Comparison of ENCODE assay signal across 8 mouse cellular contexts in the genomic region with DNA sequence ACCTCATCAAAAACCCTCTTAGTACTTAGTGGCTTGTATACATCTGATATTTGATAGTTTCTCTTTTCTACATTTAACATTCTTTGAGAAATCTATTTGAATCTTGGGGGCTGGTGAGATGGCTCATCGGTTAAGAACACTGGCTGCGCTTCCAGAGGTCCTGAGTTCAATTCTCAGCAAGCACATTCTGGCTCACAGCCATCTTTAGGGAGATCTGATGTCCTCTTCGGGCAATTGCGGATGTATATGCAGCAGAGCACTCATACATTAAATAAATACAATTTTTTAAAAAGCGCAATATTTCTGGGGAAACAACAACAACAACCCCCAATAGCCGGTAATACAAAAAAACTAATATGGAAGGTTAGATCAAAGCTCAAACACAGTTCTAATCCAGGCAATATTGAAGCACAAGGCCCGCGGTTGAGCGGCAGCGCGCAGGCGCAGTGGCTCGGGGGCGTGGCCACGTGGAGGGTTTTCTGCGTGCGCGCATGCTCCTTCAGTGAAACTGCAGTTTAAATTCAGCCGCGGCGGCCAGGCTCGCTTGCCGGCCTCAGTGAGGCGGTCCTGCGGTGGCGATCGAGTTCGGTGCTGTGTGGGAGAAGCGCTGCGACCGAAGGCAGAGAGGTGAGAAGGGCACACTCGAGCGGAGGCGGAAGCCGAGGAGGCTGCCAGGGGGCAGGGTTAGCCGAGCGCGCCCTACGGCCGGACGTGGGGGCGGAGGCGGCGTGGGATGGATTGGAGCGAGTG. TPM values are rescaled to one million over a fixed set of nuclear protein-coding genes. Genes with fewer than 3 reads are reported as not detected.
A peak's percentile ranks its signal among the peaks of the same experiment; 100 is the strongest.
DNase-seq lines count a peak whose midpoint lies in the region; ATAC-seq and TF ChIP-seq lines count a peak whose summit lies in the region.

Gene Ddx11, plus strand, starts transcription at position 455 of the 750 bp plus-strand sequence.

- peaks cover 13% of the 10 kb centered on the region for H3K36me3 ChIP-seq in heart, embryonic 11.5 days (ENCODE audit: control insufficient read depth, insufficient read depth, low read length)
- peaks cover 44% of the 10 kb centered on the region for H3K36me3 ChIP-seq in kidney, embryonic 15.5 days

- H3K27ac ChIP-seq in heart, embryonic 11.5 days (ENCODE audit: low read depth, low read length) = peak within 1 kb of the TSS; percentile 93
- H3K27ac ChIP-seq in kidney, embryonic 15.5 days = peak within 1 kb of the TSS; percentile 97

- no peaks in the 10 kb centered on the region for H3K9me3 ChIP-seq in heart, embryonic 11.5 days (replicated peaks; ENCODE audit: control insufficient read depth, low read length)
- no peaks in the 10 kb centered on the region for H3K9me3 ChIP-seq in kidney, embryonic 15.5 days (replicated peaks)

- H3K27me3 ChIP-seq in heart, embryonic 11.5 days (ENCODE audit: control insufficient read depth, insufficient read depth, low read length) = no peaks in the 10 kb centered on the region
- no peaks in the 10 kb centered on the region for H3K27me3 ChIP-seq in kidney, embryonic 15.5 days

- peak within 1 kb of the TSS; percentile 84 for H3K9ac ChIP-seq in heart, embryonic 11.5 days (ENCODE audit: low read depth, low read length)
- H3K9ac ChIP-seq in kidney, embryonic 15.5 days = peak within 1 kb of the TSS; percentile 81

- DNase-seq in CD4-positive helper T cell, adult 2 months (ENCODE audit: low read depth, low spot score) = peak; percentile 92
- peak; percentile 96 for DNase-seq in brain, embryonic 14.5 days (ENCODE audit: low read depth)
- peak; percentile 94 for DNase-seq in liver
- peak; percentile 56 to 87 for DNase-seq in monocyte, adult 2 months (ENCODE audit: low read depth in 1 of 2, low spot score in 2 of 2)
- DNase-seq in spleen, postnatal 14 days (ENCODE audit: low spot score in 2 of 2) = peak; percentile 89 to 94

- H3K4me2 ChIP-seq in heart, embryonic 11.5 days = peak within 1 kb of the TSS; percentile 89
- peak within 1 kb of the TSS; percentile 79 for H3K4me2 ChIP-seq in kidney, embryonic 15.5 days

- H3K4me3 ChIP-seq in heart, embryonic 11.5 days (ENCODE audit: low read depth, low read length) = peak within 1 kb of the TSS; percentile 82
- H3K4me3 ChIP-seq in kidney, embryonic 15.5 days (replicated peaks) = peak within 1 kb of the TSS; percentile 90

- WGBS in heart, embryonic 11.5 days (ENCODE audit: insufficient replicate concordance) = 6% methylated on average over 45 of the region's 45 CpGs
- 6% methylated on average over 45 of the region's 45 CpGs for WGBS in kidney, embryonic 15.5 days

- no peak for TF ChIP-seq CTCF in brain, embryonic 14.5 days (IDR thresholded peaks at IDR 0.05; ENCODE audit: borderline replicate concordance, extremely low read depth, insufficient read depth, insufficient read length)

- H3K4me1 ChIP-seq in heart, embryonic 11.5 days (ENCODE audit: control insufficient read depth, insufficient read depth, low read length) = peaks cover 13% of the 10 kb centered on the region
- H3K4me1 ChIP-seq in kidney, embryonic 15.5 days = peaks cover 16% of the 10 kb centered on the region

- ATAC-seq in erythroblast, adult 5-6 weeks (replicated peaks; ENCODE audit: low FRiP score, poor library complexity, severe bottlenecking) = peak; percentile 94
- peak; percentile 84 for ATAC-seq in heart, embryonic 11.5 days (replicated peaks; ENCODE audit: insufficient number of reproducible peaks, low FRiP score, low TSS enrichment)
- ATAC-seq in kidney, embryonic 15.5 days (replicated peaks; ENCODE audit: low FRiP score) = peak; percentile 92

- peak; percentile 61; the same call in 1 of the 2 replicates for TF ChIP-seq POLR2A in brain, embryonic 14.5 days (IDR thresholded peaks at IDR 0.05; ENCODE audit: borderline replicate concordance, extremely low read depth, insufficient read depth, insufficient read length, poor library complexity, severe bottlenecking)

RNA-seq across cellular contexts. Expression of gene Ddx11, which starts in this region (rescaled TPM):
- polyA plus RNA-seq in brain, embryonic 14.5 days (2012; rRNA removed) = 7.8 and 11.4 TPM in 2 replicates
- 1.2 and 3.1 TPM in 2 replicates for total RNA-seq in erythroblast, adult 5-6 weeks (2015; ENCODE audit: low replicate concordance)
- total RNA-seq in erythroblast, adult 5-6 weeks (2017; ENCODE audit: low replicate concordance) = 3.5 and 6.0 TPM in 2 replicates
- polyA plus RNA-seq in heart, embryonic 11.5 days (2014; fragmentation: Nextera tagmentation; extraction: Ambion mirVana) = 12.4 and 16.4 TPM in 2 replicates
- polyA plus RNA-seq in kidney, embryonic 15.5 days (2015; fragmentation: Nextera tagmentation; extraction: Ambion mirVana) = 23.0 and 26.1 TPM in 2 replicates

Comparison
In these comparisons a context has a peak if more than half of its experiments do, and no peak if none do; other contexts are left out.
1. Peak in every context shown above with its lines: DNase-seq, ATAC-seq, H3K4me3 ChIP-seq and H3K27ac ChIP-seq.